Mouse (Mus musculus): Measurements from ENCODE around the gene Cacna1f. TPM values are rescaled to one million over a fixed set of nuclear protein-coding genes. Genes with fewer than 3 reads are reported as not detected.
A peak's percentile ranks its signal among the peaks of the same experiment; 100 is the strongest.

Gene Cacna1f
- total RNA-seq, 2 experiments from 2014 or later: not detected

- no peak for DNase-seq
- intact Hi-C loops (cut with DNase I): no loop called here
Measured at GRCm38 (mm10) chrX:7617889-7618551, 11.1 kb downstream of the Cacna1f start.

GRCm38 (mm10) chrX:7632560-7632959 is 25.7 kb downstream of the Cacna1f start:
- intact Hi-C loops (cut with DNase I): no loop called here
- no peak for DNase-seq

DNA sequence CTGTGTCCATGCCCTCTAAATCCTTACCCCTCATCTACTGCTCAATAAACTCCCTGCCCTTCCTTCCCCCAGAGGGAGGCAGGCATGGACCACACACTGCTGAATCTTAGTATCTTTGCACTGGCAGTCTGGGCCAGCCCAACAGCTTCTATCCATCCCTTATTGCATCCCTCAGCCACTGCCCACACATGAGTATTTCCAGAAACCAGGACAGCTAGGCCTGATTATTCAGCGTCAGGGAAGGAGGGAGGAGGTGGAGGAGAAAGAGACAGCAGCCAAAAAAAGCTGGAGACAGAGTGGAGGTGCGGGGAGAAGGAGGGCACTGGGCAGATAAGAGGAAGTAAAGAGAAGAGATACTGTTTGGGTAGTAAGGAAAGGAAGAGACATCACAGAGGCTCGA is 28.2 kb downstream of the Cacna1f start:
- intact Hi-C loops (cut with DNase I): no loop called here
- DNase-seq: no peak

- intact Hi-C loops (cut with DNase I): no loop called here
- DNase-seq: peak; percentile 45 to 66
Measured at GRCm38 (mm10) chrX:7638401-7639091, 31.7 kb downstream of the Cacna1f start, which contains the start of gene Syp. Syp (plus strand) TSS chrX:7638471.

DNA sequence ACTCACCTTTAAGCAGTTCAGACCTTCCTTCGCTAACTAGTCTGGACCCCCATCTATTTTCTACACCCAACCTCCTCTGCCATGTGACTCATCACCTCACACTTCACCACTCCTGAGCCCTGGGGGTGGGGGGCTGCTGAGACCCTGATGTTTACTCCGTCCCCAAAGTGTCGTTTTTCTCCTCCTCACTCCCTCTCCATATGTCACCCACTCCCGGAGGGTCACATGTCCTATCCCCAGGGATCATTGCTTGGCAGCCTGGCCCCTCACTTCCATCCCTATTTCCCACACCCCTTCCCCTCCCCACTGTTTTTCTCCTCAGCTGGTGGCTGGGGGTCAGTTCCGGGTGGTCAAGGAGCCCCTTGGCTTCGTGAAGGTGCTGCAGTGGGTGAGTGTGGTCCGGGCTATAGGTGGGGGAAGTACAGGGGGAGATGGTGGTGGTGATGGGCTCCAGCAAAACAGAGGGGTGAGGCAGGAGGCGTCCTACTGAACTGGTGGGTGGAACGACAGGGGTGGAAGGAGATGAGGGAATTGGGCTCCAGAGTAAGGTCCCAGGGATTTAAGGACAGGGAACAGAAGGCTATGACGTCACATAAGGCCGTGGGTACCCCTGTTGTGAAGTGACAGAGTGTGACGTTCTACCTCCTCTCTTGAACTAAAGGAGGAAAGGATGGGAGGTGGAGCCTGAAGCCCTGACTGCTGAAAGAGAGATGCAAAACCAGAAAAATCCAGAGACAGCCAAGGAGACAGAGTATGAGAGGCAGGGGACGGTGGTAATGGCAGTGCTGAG is 32.8 kb downstream of the Cacna1f start:
- intact Hi-C loops (cut with DNase I): loop anchor here (5.0 kb wide), 1 partner anchor 217 kb away; no protein-coding TSS in a partner anchor
- DNase-seq: no peak

- DNase-seq: no peak
- intact Hi-C loops (cut with DNase I): loop anchor here (5.0 kb wide), 1 partner anchor 218 kb away; no protein-coding TSS in a partner anchor
Measured at GRCm38 (mm10) chrX:7640785-7641184, 33.9 kb downstream of the Cacna1f start.

- DNase-seq: peak; percentile 71 to 82
- intact Hi-C loops (cut with DNase I): loop anchor here (2.0 to 5.0 kb wide), 3 partner anchors 47 to 321 kb away; no protein-coding TSS in a partner anchor
Measured at GRCm38 (mm10) chrX:7645349-7645748, 38.5 kb downstream of the Cacna1f start.

DNA sequence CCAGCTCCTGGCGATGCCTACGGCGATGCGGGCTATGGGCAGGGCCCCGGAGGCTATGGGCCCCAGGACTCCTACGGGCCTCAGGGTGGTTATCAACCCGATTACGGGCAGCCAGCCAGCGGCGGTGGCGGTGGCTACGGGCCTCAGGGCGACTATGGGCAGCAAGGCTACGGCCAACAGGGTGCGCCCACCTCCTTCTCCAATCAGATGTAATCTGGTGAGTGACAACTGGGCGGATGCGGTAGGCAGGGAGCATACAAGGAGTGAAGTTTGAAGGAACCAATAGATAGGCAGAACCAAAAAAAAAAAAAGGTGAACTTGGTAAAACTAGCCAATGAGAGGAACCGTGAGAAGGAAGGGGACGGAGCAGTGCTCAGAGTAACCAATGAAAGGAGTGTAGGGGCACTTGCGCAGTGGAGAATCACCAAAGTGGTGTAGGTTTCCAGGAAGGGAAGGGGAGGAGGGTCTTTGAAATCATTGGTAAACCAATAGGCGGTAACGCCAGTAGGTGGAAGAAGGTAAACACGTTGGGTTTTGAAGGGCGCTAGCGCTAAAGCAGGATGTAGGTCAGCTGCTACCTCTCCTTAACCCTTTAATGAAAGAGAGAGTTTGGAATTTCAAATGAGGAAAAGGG is 41.9 kb downstream of the Cacna1f start:
- peak; percentile 74 to 81 for DNase-seq
- intact Hi-C loops (cut with DNase I): loop anchor here (2.0 to 5.0 kb wide), 2 partner anchors 30 to 44 kb away; no protein-coding TSS in a partner anchor

DNA sequence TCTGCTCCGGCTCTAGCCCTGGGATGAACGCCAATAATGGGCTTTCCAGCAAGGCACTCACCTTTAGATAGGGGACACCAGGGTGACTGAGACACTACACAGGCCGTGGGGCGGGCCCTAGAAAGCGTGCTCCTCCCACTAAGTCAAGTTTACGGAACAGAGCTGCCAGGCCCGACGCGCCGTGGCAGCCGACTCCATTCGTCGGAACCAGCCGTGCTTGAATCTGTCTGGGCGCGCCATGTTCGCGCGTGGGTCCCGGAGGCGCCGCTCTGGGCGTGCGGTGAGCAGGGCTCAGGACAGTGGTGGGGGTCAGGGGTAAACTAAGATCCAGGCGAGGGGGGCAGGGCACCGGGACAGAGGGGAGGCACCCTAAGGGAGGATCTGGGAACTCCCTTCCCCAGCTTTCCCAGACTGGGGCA is 50.3 kb downstream of the Cacna1f start, which contains the start of gene Prickle3:
Gene Prickle3 (plus strand): TSS at position 40 of the 419 bp plus-strand sequence.
- peak; percentile 65 to 74 for DNase-seq
- intact Hi-C loops (cut with DNase I): no loop called here

DNA sequence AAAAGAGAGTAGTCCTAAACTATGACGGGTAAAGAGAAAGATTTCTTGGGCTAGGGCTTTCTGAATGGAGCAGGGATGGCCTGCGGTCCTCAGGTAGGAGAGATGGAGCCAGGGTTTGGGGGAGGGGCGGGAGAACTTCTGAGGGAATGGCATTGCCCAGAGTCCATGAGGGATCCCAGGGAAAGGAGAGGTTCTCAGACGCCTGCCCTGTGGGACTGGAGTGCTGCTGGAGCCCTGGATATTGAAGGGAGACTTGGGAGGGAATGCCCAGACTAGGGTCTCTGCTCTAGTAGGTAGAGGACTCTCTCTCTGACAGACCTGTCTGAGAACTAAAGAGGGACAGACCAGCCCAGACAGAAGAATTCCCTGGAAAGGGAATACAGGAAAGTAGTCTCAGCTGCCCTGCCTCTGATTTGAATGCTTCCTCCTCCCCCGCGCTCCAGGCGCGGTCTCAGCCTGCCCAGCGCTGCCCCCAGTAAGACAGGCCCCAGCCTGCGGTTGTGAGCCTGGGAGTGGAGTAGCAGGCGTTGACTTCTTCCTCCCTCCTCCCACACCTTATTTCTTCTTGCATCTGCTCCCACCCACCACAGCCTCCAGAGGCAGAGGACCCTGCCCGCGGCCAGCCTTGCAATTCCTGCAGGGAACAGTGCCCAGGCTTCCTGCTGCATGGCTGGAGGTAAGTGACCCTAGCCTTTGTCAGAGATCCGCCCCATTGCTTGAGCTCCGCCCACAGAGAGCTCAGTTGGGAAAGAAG is 51.3 kb downstream of the Cacna1f start:
- intact Hi-C loops (cut with DNase I): no loop called here
- DNase-seq: peak; percentile 65 to 66

DNA sequence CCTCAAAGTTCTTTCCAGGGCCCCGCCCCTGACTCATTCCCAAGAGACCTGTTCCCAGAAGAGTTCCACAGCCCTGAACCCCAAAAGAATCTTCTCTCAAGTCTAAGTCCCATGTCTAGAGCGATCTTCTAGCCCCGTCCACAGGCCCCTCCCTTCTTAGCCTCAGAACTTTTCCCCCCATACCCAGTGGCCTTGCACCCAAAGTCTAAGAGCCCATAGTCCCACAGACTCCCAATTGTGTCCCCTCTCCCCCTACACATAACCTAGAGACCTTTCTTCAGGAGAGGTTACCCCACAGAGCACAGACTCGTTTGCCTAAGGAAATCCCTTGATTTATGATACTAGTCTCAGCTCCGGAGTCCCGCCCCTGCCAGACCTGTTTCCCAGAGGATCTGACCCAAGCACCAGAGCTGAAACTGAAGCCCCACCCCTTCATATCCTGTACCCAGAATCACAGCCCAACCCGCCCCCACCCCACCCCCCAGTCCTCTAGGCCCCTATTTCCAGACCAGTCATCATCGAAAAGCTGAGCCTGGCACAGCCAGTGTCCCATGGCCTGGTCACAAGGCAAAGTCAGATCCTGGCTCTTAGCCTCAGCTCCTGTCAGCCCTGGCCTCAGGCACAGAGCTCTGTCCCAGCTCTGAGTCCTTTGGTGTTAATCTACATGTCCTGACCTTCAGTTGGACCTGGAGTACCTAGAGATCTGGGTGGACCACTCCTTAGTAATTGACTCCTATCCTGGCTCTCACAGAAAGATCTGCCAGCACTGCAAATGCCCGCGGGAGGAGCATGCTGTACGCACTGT is 52.1 kb downstream of the Cacna1f start:
- intact Hi-C loops (cut with DNase I): no loop called here

DNA sequence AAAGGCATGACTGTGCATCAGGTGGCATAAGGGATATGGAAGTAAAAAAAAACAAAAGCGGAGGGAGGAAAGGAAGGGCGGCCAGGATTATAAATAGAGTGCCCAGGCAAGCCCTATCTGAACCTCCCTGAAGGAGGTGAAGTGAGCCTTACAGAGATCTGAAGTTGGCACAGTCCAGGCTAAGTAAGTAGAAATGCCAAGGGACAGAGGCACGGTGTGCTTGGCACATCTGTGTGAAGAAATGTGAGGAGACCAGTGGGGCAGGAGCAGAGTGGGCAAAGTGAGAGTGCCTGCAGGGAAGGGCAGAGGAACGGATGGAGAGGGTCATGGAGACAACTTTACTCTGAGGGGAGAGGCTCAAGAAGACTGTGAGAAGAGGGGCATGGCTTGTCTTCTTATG is 54.2 kb downstream of the Cacna1f start:
- intact Hi-C loops (cut with DNase I): no loop called here
- DNase-seq: no peak

More for the DNA sequence above, 52.1 kb downstream of the Cacna1f start:
- peak in 1 of 2 experiments; percentile 33 for DNase-seq

DNA sequence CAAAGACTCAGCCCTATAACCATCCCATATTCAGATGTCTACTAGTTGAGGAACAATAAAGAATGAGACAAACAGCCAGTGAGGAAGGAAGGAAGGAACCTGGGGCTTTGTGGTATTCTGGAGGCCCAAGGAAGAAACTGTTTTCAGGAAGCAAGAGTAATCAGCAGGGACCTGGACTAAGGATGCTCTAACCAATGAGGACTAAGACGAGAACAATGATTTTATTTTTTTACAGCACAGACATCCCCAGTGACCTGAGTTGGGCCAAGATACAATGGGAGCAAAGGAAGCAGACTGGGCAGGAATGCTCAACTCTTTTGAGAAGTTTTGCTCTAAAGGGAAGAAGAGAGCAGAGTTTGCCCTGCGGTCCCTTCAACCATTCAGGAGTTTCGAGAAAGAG is 56.1 kb downstream of the Cacna1f start:
- intact Hi-C loops (cut with DNase I): no loop called here
- DNase-seq: no peak

GRCm38 (mm10) chrX:7664791-7665190 is 57.9 kb downstream of the Cacna1f start:
- peak in 1 of 2 experiments; percentile 27 for DNase-seq
- intact Hi-C loops (cut with DNase I): no loop called here

- intact Hi-C loops (cut with DNase I): no loop called here
Measured at GRCm38 (mm10) chrX:7665739-7666502, 59.0 kb downstream of the Cacna1f start.

DNA sequence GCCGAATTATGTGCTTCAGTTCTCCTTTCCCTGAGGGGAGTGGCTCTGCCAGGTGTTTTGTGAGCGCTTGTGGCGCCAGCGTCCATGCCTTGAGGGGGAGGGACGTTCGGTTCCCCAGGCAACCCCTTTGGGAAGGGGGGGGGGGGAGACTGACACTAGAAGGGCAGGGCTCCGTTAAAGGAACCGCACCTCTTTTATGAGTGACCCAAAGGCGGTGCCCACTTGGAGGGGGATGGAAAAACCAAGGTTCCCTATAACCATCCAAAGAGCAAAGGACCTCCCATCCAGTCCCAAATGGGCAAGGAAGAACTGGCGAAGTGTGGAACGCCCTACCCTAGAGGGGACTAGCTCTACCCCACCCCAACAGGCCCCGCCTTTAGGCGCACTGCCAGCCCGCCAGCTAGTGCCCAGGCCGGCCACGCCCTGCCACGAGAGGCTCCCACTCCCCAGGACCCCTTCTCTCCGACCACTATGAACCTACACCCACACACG is 63.6 kb downstream of the Cacna1f start:
- intact Hi-C loops (cut with DNase I): no loop called here
- DNase-seq: peak; percentile 77 to 79

More at GRCm38 (mm10) chrX:7665739-7666502, 59.0 kb downstream of the Cacna1f start:
- DNase-seq: no peak

DNA sequence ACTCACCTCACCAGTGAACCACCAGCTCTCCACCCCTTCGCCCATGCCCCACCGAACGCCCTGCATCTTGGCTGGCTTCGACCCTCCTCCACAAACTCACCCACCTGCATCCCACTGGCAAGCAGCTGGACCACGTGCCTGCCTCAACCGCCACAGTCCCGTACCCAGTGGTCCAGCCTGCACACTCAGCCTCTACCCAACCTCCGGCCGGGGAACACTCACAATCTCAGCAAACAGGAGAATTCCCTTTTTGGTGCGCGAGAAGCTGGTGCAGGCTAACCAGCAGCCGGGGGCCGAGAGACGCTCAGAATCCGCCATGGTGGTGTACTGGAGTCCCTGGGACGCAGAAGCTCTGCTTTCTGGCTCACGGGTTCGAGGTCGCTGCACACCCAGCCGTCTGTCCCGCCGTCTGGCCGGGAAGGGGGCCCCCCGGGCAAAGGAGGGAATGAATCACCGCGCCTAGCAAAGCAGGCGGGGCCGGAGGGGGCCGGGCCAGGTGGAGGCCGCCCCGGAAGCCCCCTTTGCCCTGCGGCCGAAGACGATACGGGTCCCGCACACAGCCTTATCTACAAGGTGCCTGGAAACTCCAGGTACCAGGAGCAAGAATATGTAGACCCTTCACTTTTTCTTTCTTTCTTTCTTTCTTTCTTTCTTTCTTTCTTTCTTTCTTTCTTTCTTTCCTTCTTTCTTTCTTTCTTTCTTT is 64.2 kb downstream of the Cacna1f start, which contains the start of gene Plp2:
Gene Plp2 (minus strand): TSS at position 470 of the 703 bp plus-strand sequence.
- intact Hi-C loops (cut with DNase I): no loop called here
- peak; percentile 34 to 50 for DNase-seq
